Comparison of ENCODE assay signal across 8 mouse cellular contexts in genomic region chr13:101914691-101915541, GRCm38 (mm10).
DNase-seq lines count a peak whose midpoint lies in the region; ATAC-seq and TF ChIP-seq lines count a peak whose summit lies in the region.

No protein-coding gene starts in this region.

- no peak for TF ChIP-seq CTCF in liver, postnatal 0 days (IDR thresholded peaks at IDR 0.05; ENCODE audit: low read depth)

- DNase-seq in kidney, postnatal 10 days: peak; percentile 38
- no peak for DNase-seq in kidney, adult 11 months
- DNase-seq in liver, postnatal 0 days: no peak
- DNase-seq in spleen, postnatal 14 days (ENCODE audit: low spot score in 2 of 2): no peak
- DNase-seq in embryo, embryonic 10.5 days (ENCODE audit: low spot score): no peak
- no peak for DNase-seq in adrenal gland, adult 2 months

- no peak for TF ChIP-seq EP300 in liver, postnatal 0 days (IDR thresholded peaks at IDR 0.05; ENCODE audit: low read depth)

- no peak overlapping the region for H3K4me2 ChIP-seq in embryonic facial prominence, embryonic 15.5 days (replicated peaks)
- H3K4me2 ChIP-seq in heart, embryonic 12.5 days: no peak overlapping the region
- no peak overlapping the region for H3K4me2 ChIP-seq in liver, postnatal 0 days (ENCODE audit: low read depth, low read length)

- no peaks in the 10 kb centered on the region for H3K27me3 ChIP-seq in embryonic facial prominence, embryonic 15.5 days
- H3K27me3 ChIP-seq in heart, embryonic 12.5 days (replicated peaks): no peaks in the 10 kb centered on the region
- H3K27me3 ChIP-seq in liver, postnatal 0 days (ENCODE audit: insufficient read depth, low read length): no peaks in the 10 kb centered on the region

- H3K36me3 ChIP-seq in embryonic facial prominence, embryonic 15.5 days: no peaks in the 10 kb centered on the region
- no peaks in the 10 kb centered on the region for H3K36me3 ChIP-seq in heart, embryonic 12.5 days
- no peaks in the 10 kb centered on the region for H3K36me3 ChIP-seq in liver, postnatal 0 days (replicated peaks; ENCODE audit: insufficient read depth, low read length)

- WGBS in embryonic facial prominence, embryonic 15.5 days: 34% methylated on average over 5 of the region's 5 CpGs
- 16% methylated on average over 5 of the region's 5 CpGs for WGBS in heart, embryonic 12.5 days
- 34% methylated on average over 5 of the region's 5 CpGs for WGBS in liver, postnatal 0 days (ENCODE audit: insufficient replicate concordance)

- H3K9me3 ChIP-seq in embryonic facial prominence, embryonic 15.5 days (replicated peaks): no peaks in the 10 kb centered on the region
- H3K9me3 ChIP-seq in heart, embryonic 12.5 days (replicated peaks): no peaks in the 10 kb centered on the region
- H3K9me3 ChIP-seq in liver, postnatal 0 days (ENCODE audit: low read length): no peaks in the 10 kb centered on the region

- 0 out of 2 replicates have a peak overlapping the region, but pooled peaks have one; percentile 5 for H3K27ac ChIP-seq in embryonic facial prominence, embryonic 15.5 days (replicated peaks)
- H3K27ac ChIP-seq in heart, embryonic 12.5 days (ENCODE audit: poor library complexity, severe bottlenecking): peak overlapping the region; percentile 57
- peak overlapping the region; percentile 73 for H3K27ac ChIP-seq in liver, postnatal 0 days (ENCODE audit: low read depth)

- H3K4me3 ChIP-seq in embryonic facial prominence, embryonic 15.5 days (replicated peaks): no peak overlapping the region
- no peak overlapping the region for H3K4me3 ChIP-seq in heart, embryonic 12.5 days
- H3K4me3 ChIP-seq in liver, postnatal 0 days (ENCODE audit: low read depth, low read length): no peak overlapping the region

- no peak for ATAC-seq in embryonic facial prominence, embryonic 15.5 days (ENCODE audit: insufficient number of reproducible peaks, low FRiP score, low TSS enrichment, low read depth)
- ATAC-seq in heart, embryonic 12.5 days (ENCODE audit: insufficient number of reproducible peaks, low FRiP score): peak; percentile 55
- no peak for ATAC-seq in liver, postnatal 0 days

- H3K9ac ChIP-seq in embryonic facial prominence, embryonic 15.5 days: no peak overlapping the region
- no peak overlapping the region for H3K9ac ChIP-seq in heart, embryonic 12.5 days
- no peak overlapping the region for H3K9ac ChIP-seq in liver, postnatal 0 days (replicated peaks)

- peaks cover 9% of the 10 kb centered on the region; the same call in 1 of the 2 replicates for H3K4me1 ChIP-seq in embryonic facial prominence, embryonic 15.5 days
- peaks cover 25% of the 10 kb centered on the region for H3K4me1 ChIP-seq in heart, embryonic 12.5 days (replicated peaks)
- H3K4me1 ChIP-seq in liver, postnatal 0 days (ENCODE audit: insufficient read depth): peaks cover 13% of the 10 kb centered on the region

Comparison
In these comparisons a context has a peak if more than half of its experiments do, and no peak if none do; other contexts are left out.
1. H3K27ac ChIP-seq: peak in every context shown above with its lines; median percentile 73 in liver, postnatal 0 days; 57 in heart, embryonic 12.5 days; 5 in embryonic facial prominence, embryonic 15.5 days.